ENCODE assay signal across 20 mouse cellular contexts in genomic region chr3:90527291-90527873, GRCm38 (mm10). TPM values are rescaled to one million over a fixed set of nuclear protein-coding genes. Genes with fewer than 3 reads are reported as not detected.
DNase-seq lines count a peak whose midpoint lies in the region; ATAC-seq and TF ChIP-seq lines count a peak whose summit lies in the region.
"Had no signal": no experiment of that assay in that cellular context is flagged by ENCODE, and none has a peak within 500 bp of the region (broad histone marks: within the 10 kb centered on the region; RNA-seq: fewer than 3 reads in every experiment).

No protein-coding gene starts in this region.

- DNase-seq in lung, postnatal 0 days (ENCODE audit: low spot score), result no peak
- DNase-seq in lung, postnatal 4 days, result no peak
- DNase-seq in fat pad, adult 2 months (ENCODE audit: extremely low read depth, low read depth, low spot score), result peak; percentile 95
- no peak for DNase-seq in urinary bladder, postnatal 14 days (ENCODE audit: low spot score)
- no peak for DNase-seq in right cerebral cortex, postnatal 36 days (ENCODE audit: low spot score in 2 of 2)
- DNase-seq: adrenal gland, adult 8-10 months; adrenal gland, postnatal 36 days; cerebellum, adult 2 months; cerebellum, postnatal 10 days; heart, postnatal 36 days had no signal

- H3K27me3 ChIP-seq in intestine, embryonic 16.5 days (replicated peaks; ENCODE audit: control insufficient read depth, insufficient read depth, low read length), result no peaks in the 10 kb centered on the region
- H3K27me3 ChIP-seq in intestine, postnatal 0 days (replicated peaks; ENCODE audit: control insufficient read depth, insufficient read depth, low read length), result no peaks in the 10 kb centered on the region
- no peaks in the 10 kb centered on the region for H3K27me3 ChIP-seq in lung, postnatal 0 days (replicated peaks; ENCODE audit: insufficient read depth, low read length)
- no peaks in the 10 kb centered on the region for H3K27me3 ChIP-seq in stomach, embryonic 16.5 days (ENCODE audit: control insufficient read depth, insufficient read depth, low read length)
- H3K27me3 ChIP-seq: heart, embryonic 12.5 days; hindbrain, embryonic 15.5 days; Patski had no signal

- 90% methylated on average over 7 of the region's 7 CpGs for WGBS in intestine, embryonic 16.5 days
- WGBS in intestine, postnatal 0 days, result 84% methylated on average over 7 of the region's 7 CpGs
- whole genome bisulfite sequencing in lung, postnatal 0 days, result 62% methylated on average over 7 of the region's 7 CpGs
- 74% methylated on average over 7 of the region's 7 CpGs for WGBS in stomach, embryonic 16.5 days

- H3K4me2 ChIP-seq in intestine, embryonic 16.5 days (ENCODE audit: low read depth, low read length), result 0 out of 2 replicates have a peak overlapping the region, but pooled peaks have one; percentile 5
- H3K4me2 ChIP-seq in intestine, postnatal 0 days (replicated peaks; ENCODE audit: low read depth), result no peak overlapping the region
- peak overlapping the region; percentile 15 for H3K4me2 ChIP-seq in lung, postnatal 0 days (replicated peaks; ENCODE audit: low read depth, low read length)
- H3K4me2 ChIP-seq in stomach, embryonic 16.5 days (ENCODE audit: low read depth, low read length), result peak overlapping the region; percentile 43
- H3K4me2 ChIP-seq: heart, embryonic 12.5 days; hindbrain, embryonic 15.5 days had no signal

- H3K4me3 ChIP-seq in intestine, embryonic 16.5 days (ENCODE audit: low read length), result no peak overlapping the region
- no peak overlapping the region for H3K4me3 ChIP-seq in intestine, postnatal 0 days (ENCODE audit: low read depth, low read length)
- H3K4me3 ChIP-seq in lung, postnatal 0 days (ENCODE audit: low read depth, low read length), result no peak overlapping the region
- H3K4me3 ChIP-seq in stomach, embryonic 16.5 days (replicated peaks; ENCODE audit: low read length), result peak overlapping the region; percentile 34
- H3K4me3 ChIP-seq: forebrain, embryonic 10.5 days; heart, adult 2 months; heart, embryonic 12.5 days; hindbrain, embryonic 15.5 days had no signal

- peaks cover 12% of the 10 kb centered on the region for H3K4me1 ChIP-seq in intestine, embryonic 16.5 days (ENCODE audit: control insufficient read depth, insufficient read depth, low read length)
- H3K4me1 ChIP-seq in intestine, postnatal 0 days (replicated peaks; ENCODE audit: control insufficient read depth, insufficient read depth, low read length), result peaks cover 5% of the 10 kb centered on the region
- no peaks in the 10 kb centered on the region; the same call in 1 of the 2 replicates for H3K4me1 ChIP-seq in lung, postnatal 0 days (ENCODE audit: insufficient read depth, low read depth, low read length)
- H3K4me1 ChIP-seq in stomach, embryonic 16.5 days (ENCODE audit: control insufficient read depth, insufficient read depth, low read length), result peaks cover 4% of the 10 kb centered on the region; the same call in 1 of the 2 replicates
- H3K4me1 ChIP-seq: forebrain, embryonic 10.5 days; hindbrain, embryonic 15.5 days had no signal

- TF ChIP-seq EP300 in lung, postnatal 0 days (IDR thresholded peaks at IDR 0.05), result peak; percentile 52; the same call in 1 of the 2 replicates

- ATAC-seq in intestine, embryonic 16.5 days, result no peak
- ATAC-seq in intestine, postnatal 0 days, result no peak
- peak; percentile 42 for ATAC-seq in lung, postnatal 0 days
- ATAC-seq in stomach, embryonic 16.5 days (ENCODE audit: insufficient read depth, low FRiP score), result no peak
- ATAC-seq: forebrain, embryonic 14.5 days; Patski had no signal

- no peak for TF ChIP-seq CTCF in intestine, postnatal 0 days (IDR thresholded peaks at IDR 0.05; ENCODE audit: low read depth)
- no peak for TF ChIP-seq CTCF in lung, postnatal 0 days (IDR thresholded peaks at IDR 0.05)

- H3K9me3 ChIP-seq in intestine, embryonic 16.5 days (ENCODE audit: control insufficient read depth, low read length), result no peaks in the 10 kb centered on the region
- H3K9me3 ChIP-seq in intestine, postnatal 0 days (ENCODE audit: control insufficient read depth), result no peaks in the 10 kb centered on the region
- H3K9me3 ChIP-seq in lung, postnatal 0 days (ENCODE audit: low read length), result no peaks in the 10 kb centered on the region
- no peaks in the 10 kb centered on the region for H3K9me3 ChIP-seq in stomach, embryonic 16.5 days (replicated peaks; ENCODE audit: control insufficient read depth, low read length)
- H3K9me3 ChIP-seq: forebrain, embryonic 10.5 days; heart, embryonic 12.5 days; hindbrain, embryonic 15.5 days had no signal

- no peak overlapping the region for H3K27ac ChIP-seq in intestine, embryonic 16.5 days (ENCODE audit: low read length)
- H3K27ac ChIP-seq in intestine, postnatal 0 days (ENCODE audit: low read depth, low read length), result no peak overlapping the region
- peak overlapping the region; percentile 54; the same call in 1 of the 2 replicates for H3K27ac ChIP-seq in lung, postnatal 0 days (ENCODE audit: low read length)
- H3K27ac ChIP-seq in stomach, embryonic 16.5 days (ENCODE audit: low read length), result peak overlapping the region; percentile 71
- H3K27ac ChIP-seq: forebrain, embryonic 10.5 days; heart, adult 2 months; hindbrain, embryonic 15.5 days had no signal

- no peak overlapping the region for H3K9ac ChIP-seq in intestine, embryonic 16.5 days (ENCODE audit: low read depth, low read length)
- no peak overlapping the region for H3K9ac ChIP-seq in intestine, postnatal 0 days (ENCODE audit: low read depth, low read length)
- H3K9ac ChIP-seq in lung, postnatal 0 days (replicated peaks; ENCODE audit: low read depth), result no peak overlapping the region
- H3K9ac ChIP-seq in stomach, embryonic 16.5 days (ENCODE audit: low read length), result peak overlapping the region; percentile 54
- H3K9ac ChIP-seq: heart, embryonic 12.5 days; hindbrain, embryonic 15.5 days had no signal

- H3K36me3 ChIP-seq in intestine, embryonic 16.5 days (ENCODE audit: control insufficient read depth, insufficient read depth, low read length), result 0 out of 2 replicates have a peak, but pooled peaks cover 3% of the 10 kb centered on the region
- H3K36me3 ChIP-seq in intestine, postnatal 0 days (ENCODE audit: control insufficient read depth, insufficient read depth), result peaks cover 7% of the 10 kb centered on the region; the same call in 1 of the 2 replicates
- no peaks in the 10 kb centered on the region for H3K36me3 ChIP-seq in lung, postnatal 0 days (ENCODE audit: insufficient read depth, low read length)
- H3K36me3 ChIP-seq in stomach, embryonic 16.5 days (ENCODE audit: control insufficient read depth, insufficient read depth, low read length), result no peaks in the 10 kb centered on the region
- H3K36me3 ChIP-seq: forebrain, embryonic 10.5 days; hindbrain, embryonic 15.5 days had no signal

RNA-seq across cellular contexts. Expression of gene S100a14, which starts 0.7 kb away (rescaled TPM):
- polyA plus RNA-seq in intestine, embryonic 16.5 days (2015; fragmentation: Nextera tagmentation; extraction: Ambion mirVana), result 7.1 and 10.7 TPM in 2 replicates
- 0.61 and 1.1 TPM in 2 replicates for polyA plus RNA-seq in intestine, postnatal 0 days (2015; fragmentation: Nextera tagmentation; extraction: Ambion mirVana)
- 77.5 and 100 TPM in 2 replicates for polyA plus RNA-seq in lung, postnatal 0 days (2015; fragmentation: Nextera tagmentation; extraction: Ambion mirVana)
- polyA plus RNA-seq in stomach, embryonic 16.5 days (2015; fragmentation: Nextera tagmentation; extraction: Ambion mirVana), result 149 and 199 TPM in 2 replicates
- polyA plus RNA-seq: cerebellum, adult 2 months; forebrain, embryonic 10.5 days; forebrain, embryonic 14.5 days; heart, embryonic 12.5 days; hindbrain, embryonic 11.5 days had no signal

RNA-seq across cellular contexts. Expression of gene S100a16, which starts 9.7 kb away (rescaled TPM):
- polyA plus RNA-seq in intestine, embryonic 16.5 days (2015; fragmentation: Nextera tagmentation; extraction: Ambion mirVana), result 99.1 and 113 TPM in 2 replicates
- 61.6 and 69.1 TPM in 2 replicates for polyA plus RNA-seq in intestine, postnatal 0 days (2015; fragmentation: Nextera tagmentation; extraction: Ambion mirVana)
- polyA plus RNA-seq in lung, postnatal 0 days (2015; fragmentation: Nextera tagmentation; extraction: Ambion mirVana), result 368 and 387 TPM in 2 replicates
- polyA plus RNA-seq in stomach, embryonic 16.5 days (2015; fragmentation: Nextera tagmentation; extraction: Ambion mirVana), result 407 and 487 TPM in 2 replicates

RNA-seq across cellular contexts. Expression of gene S100a13, which starts 13.1 kb away (rescaled TPM):
- 38.5 and 40.8 TPM in 2 replicates for polyA plus RNA-seq in intestine, embryonic 16.5 days (2015; fragmentation: Nextera tagmentation; extraction: Ambion mirVana)
- 70.3 and 78.7 TPM in 2 replicates for polyA plus RNA-seq in intestine, postnatal 0 days (2015; fragmentation: Nextera tagmentation; extraction: Ambion mirVana)
- polyA plus RNA-seq in lung, postnatal 0 days (2015; fragmentation: Nextera tagmentation; extraction: Ambion mirVana), result 159 and 167 TPM in 2 replicates
- 37.3 and 44.1 TPM in 2 replicates for polyA plus RNA-seq in stomach, embryonic 16.5 days (2015; fragmentation: Nextera tagmentation; extraction: Ambion mirVana)

RNA-seq across cellular contexts. Expression of gene S100a1, which starts 13.2 kb away (rescaled TPM):
- 142 and 192 TPM in 2 replicates for polyA plus RNA-seq in intestine, embryonic 16.5 days (2015; fragmentation: Nextera tagmentation; extraction: Ambion mirVana)
- polyA plus RNA-seq in intestine, postnatal 0 days (2015; fragmentation: Nextera tagmentation; extraction: Ambion mirVana), result 1,091 and 1,109 TPM in 2 replicates
- polyA plus RNA-seq in lung, postnatal 0 days (2015; fragmentation: Nextera tagmentation; extraction: Ambion mirVana), result 289 and 309 TPM in 2 replicates
- 85.3 and 99.1 TPM in 2 replicates for polyA plus RNA-seq in stomach, embryonic 16.5 days (2015; fragmentation: Nextera tagmentation; extraction: Ambion mirVana)

RNA-seq across cellular contexts. Expression of gene Chtop, which starts 18.1 kb away (rescaled TPM):
- polyA plus RNA-seq in intestine, embryonic 16.5 days (2015; fragmentation: Nextera tagmentation; extraction: Ambion mirVana), result 90.4 and 99.8 TPM in 2 replicates
- polyA plus RNA-seq in intestine, postnatal 0 days (2015; fragmentation: Nextera tagmentation; extraction: Ambion mirVana), result 61.3 and 63.7 TPM in 2 replicates
- 85.8 and 87.8 TPM in 2 replicates for polyA plus RNA-seq in lung, postnatal 0 days (2015; fragmentation: Nextera tagmentation; extraction: Ambion mirVana)
- polyA plus RNA-seq in stomach, embryonic 16.5 days (2015; fragmentation: Nextera tagmentation; extraction: Ambion mirVana), result 92.7 and 105 TPM in 2 replicates

Comparison
In these comparisons a context has a peak if more than half of its experiments do, and no peak if none do; other contexts are left out.
1. H3K27ac ChIP-seq: peak in lung, postnatal 0 days (single experiment) and stomach, embryonic 16.5 days (single experiment); none in intestine, embryonic 16.5 days (single experiment) and intestine, postnatal 0 days (single experiment).